Mouse (Mus musculus) CD8-positive naive resting alpha-beta T cell, adult 2 months (primary cell): ENCODE results near the gene Ptpn13.

Experiments used
- DNase-seq, 2 experiments: peaks; one replicate each; pipeline ENCODE4 v3.0.0; 2022; ENCODE audit warnings: low read depth in 2 of 2, low spot score in 2 of 2

The Ptpn13 gene

GRCm38 (mm10) chr5:103592706-103593105 is 167.7 kb downstream of the Ptpn13 start:
- no peak for DNase-seq

- DNase-seq: no peak
Observed at GRCm38 (mm10) chr5:103593575-103593974, 168.6 kb downstream of the Ptpn13 start.

- no peak for DNase-seq
Observed at GRCm38 (mm10) chr5:103595394-103596226, 170.6 kb downstream of the Ptpn13 start.

- no peak for DNase-seq
Observed at GRCm38 (mm10) chr5:103596467-103597146, 171.6 kb downstream of the Ptpn13 start.

- DNase-seq: no peak
Observed at GRCm38 (mm10) chr5:103597604-103598003, 172.6 kb downstream of the Ptpn13 start.

GRCm38 (mm10) chr5:103598264-103598663 is 173.3 kb downstream of the Ptpn13 start:
- DNase-seq: no peak

- no peak for DNase-seq
Observed at GRCm38 (mm10) chr5:103598881-103599280, 173.9 kb downstream of the Ptpn13 start.

GRCm38 (mm10) chr5:103603115-103603893 is 178.3 kb downstream of the Ptpn13 start:
- no peak for DNase-seq

- DNase-seq: no peak
Observed at GRCm38 (mm10) chr5:103605707-103606106, 180.7 kb downstream of the Ptpn13 start.

- DNase-seq: no peak
Observed at GRCm38 (mm10) chr5:103610148-103610547, 185.2 kb downstream of the Ptpn13 start.

- no peak for DNase-seq
Observed at GRCm38 (mm10) chr5:103610856-103611472, 186.0 kb downstream of the Ptpn13 start.

- DNase-seq: no peak
Observed at GRCm38 (mm10) chr5:103612316-103612715, 187.3 kb downstream of the Ptpn13 start.

GRCm38 (mm10) chr5:103614356-103614755 is 189.4 kb downstream of the Ptpn13 start:
- DNase-seq: no peak

- no peak for DNase-seq
Observed at GRCm38 (mm10) chr5:103617191-103617590, 192.2 kb downstream of the Ptpn13 start.

- no peak for DNase-seq
Observed at GRCm38 (mm10) chr5:103620301-103620973, 195.4 kb downstream of the Ptpn13 start.

GRCm38 (mm10) chr5:103622321-103622720 is 197.3 kb downstream of the Ptpn13 start:
- no peak for DNase-seq

- DNase-seq: no peak
Observed at GRCm38 (mm10) chr5:103624831-103625230, 199.8 kb downstream of the Ptpn13 start.

GRCm38 (mm10) chr5:103628499-103628898 is 203.5 kb downstream of the Ptpn13 start:
- DNase-seq: no peak

GRCm38 (mm10) chr5:103629111-103629764 is 204.2 kb downstream of the Ptpn13 start, which contains the start of gene Slc10a6:
Gene Slc10a6, minus strand, starts transcription at chr5:103629403.
- DNase-seq: no peak
